Mouse (Mus musculus) MN1 (cell line): ENCODE results near the gene Sox1.

Source experiments
- DNase-seq: peaks from one replicate; pipeline ENCODE4 v3.0.0-alpha.2; 2016; ENCODE audit warnings: low spot score

The Sox1 gene

DNA sequence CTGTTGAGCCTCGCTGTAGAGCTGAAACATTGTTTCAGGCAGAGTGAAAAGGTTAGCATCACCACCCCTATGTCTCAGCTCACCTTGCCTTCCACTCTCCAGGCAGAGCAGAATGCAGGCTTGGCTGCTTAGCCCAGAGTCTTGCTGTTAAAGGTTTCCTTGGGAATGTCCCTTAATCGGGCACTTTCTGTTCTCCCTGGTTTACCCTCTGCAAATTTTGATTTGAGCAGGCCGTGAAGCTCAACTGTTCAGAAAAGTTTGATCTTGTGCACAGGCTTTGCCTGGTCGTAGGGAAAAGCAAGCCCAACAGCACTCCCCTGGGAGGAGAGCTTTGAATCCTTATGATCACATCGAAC is 6.0 kb upstream of the Sox1 start:
- no peak for DNase-seq

- DNase-seq, result no peak
Observed at GRCm38 (mm10) chr8:12389801-12390639, 5.1 kb upstream of the Sox1 start.

GRCm38 (mm10) chr8:12390640-12391365 is 4.3 kb upstream of the Sox1 start:
- no peak for DNase-seq

DNA sequence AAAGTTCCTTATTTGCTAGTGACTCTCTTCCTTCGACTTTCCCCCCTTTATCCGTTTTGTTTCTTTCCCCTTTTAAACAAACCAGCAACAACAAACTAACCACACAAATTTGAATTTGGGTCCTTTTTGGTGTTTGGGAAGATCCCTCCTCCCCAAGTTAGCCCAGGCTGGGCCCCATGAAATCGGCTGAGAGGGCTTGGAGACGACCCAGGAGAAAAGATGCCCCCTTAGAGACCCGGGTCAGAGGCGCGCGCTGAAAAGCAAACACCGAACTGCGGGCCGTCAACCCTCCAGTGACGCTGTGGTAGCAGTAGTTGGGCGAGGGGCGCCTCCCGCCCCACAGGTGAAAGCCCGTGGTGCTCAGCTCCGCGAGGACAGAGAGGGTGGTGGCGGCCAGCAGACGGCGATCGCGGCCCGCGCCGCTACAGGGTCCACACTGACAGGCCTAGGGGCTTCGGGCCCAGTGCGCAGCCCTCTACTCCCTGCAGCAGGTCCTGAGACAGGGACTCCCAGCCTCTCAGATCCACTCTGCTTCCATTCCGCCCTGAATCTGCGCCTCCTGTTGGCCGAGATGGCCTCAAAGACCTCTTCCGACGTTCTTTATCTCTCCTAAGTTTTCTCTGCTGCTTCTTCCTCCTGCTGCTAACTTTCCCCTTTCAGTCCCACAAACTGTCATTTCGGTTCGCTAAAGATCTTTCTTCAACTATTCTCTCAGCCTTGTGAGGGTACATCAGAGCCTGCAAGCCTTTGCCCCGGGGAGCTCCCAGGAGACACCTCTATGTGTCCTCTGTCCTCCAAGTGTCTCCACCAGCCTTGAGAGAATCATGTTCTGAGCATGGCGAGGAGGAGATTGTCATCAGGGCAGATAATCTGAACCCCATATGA is 3.5 kb upstream of the Sox1 start:
- no peak for DNase-seq

- DNase-seq, result no peak
Observed at GRCm38 (mm10) chr8:12392801-12393200, 2.3 kb upstream of the Sox1 start.

GRCm38 (mm10) chr8:12394385-12395000 is 602 bp upstream of the Sox1 start:
- DNase-seq, result no peak

GRCm38 (mm10) chr8:12396501-12397345 is 1.6 kb downstream of the Sox1 start:
- DNase-seq, result no peak

DNA sequence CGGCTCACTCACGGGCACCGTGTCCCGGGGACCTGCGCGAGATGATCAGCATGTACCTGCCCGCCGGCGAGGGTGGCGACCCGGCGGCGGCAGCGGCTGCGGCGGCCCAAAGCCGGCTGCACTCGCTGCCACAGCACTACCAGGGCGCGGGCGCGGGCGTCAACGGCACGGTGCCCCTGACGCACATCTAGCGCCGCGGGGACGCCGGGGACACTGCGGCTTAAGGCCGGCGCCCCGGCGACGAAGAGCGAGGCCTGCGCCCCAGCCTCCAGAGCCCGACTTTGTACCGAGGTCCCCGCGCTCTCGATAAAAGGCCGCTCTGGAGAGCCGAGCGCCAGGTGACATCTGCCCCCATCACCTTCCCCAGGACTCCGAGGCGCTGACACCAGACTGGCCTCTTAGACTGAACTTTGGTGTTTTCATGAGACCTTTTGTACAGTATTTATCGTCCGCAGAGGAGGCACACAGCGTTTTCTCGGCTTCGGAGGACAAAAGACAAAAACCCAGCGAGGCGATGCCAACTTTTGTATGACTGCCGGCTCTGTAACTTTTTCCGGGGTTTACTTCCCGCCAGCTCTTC is 2.3 kb downstream of the Sox1 start:
- no peak for DNase-seq

- DNase-seq, result no peak
Observed at GRCm38 (mm10) chr8:12398011-12398945, 3.2 kb downstream of the Sox1 start.

DNA sequence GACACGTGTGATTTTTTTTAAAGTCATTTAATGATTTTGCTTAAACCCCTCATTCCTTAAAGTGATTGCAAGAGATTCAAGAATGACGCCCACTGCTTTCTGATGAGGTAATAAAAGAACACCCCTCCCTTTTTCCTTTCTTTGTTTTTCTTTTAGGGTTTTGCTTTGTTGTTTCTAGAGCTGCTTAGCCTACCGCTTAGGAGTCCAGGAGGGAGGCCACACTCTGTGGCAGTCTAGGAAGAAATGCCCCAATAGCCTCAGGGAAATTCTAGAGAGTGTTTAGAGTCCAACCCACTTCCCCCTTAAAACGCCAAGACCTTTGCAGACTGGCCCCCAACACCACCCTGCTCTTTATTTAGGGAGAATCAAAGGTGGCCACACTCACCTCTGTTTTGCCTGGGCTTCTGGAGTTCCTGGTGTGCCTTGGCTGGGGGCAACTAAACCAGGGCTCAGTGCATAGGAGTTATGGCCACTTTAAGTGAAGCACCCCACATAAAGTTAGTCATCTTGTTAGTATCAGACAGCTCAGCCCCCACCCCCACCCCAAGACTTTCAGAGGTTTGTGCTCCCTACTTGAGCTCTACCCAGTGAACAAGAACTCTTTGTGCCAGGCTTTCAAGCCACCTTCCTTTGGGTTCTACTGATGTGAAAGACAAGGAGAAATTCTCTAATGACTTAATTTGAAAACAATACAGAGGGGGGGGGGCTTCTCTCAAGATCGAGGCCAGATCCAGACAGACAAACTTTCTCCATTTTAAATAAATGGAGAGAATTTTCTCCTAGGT is 4.5 kb downstream of the Sox1 start:
- DNase-seq, result no peak

DNA sequence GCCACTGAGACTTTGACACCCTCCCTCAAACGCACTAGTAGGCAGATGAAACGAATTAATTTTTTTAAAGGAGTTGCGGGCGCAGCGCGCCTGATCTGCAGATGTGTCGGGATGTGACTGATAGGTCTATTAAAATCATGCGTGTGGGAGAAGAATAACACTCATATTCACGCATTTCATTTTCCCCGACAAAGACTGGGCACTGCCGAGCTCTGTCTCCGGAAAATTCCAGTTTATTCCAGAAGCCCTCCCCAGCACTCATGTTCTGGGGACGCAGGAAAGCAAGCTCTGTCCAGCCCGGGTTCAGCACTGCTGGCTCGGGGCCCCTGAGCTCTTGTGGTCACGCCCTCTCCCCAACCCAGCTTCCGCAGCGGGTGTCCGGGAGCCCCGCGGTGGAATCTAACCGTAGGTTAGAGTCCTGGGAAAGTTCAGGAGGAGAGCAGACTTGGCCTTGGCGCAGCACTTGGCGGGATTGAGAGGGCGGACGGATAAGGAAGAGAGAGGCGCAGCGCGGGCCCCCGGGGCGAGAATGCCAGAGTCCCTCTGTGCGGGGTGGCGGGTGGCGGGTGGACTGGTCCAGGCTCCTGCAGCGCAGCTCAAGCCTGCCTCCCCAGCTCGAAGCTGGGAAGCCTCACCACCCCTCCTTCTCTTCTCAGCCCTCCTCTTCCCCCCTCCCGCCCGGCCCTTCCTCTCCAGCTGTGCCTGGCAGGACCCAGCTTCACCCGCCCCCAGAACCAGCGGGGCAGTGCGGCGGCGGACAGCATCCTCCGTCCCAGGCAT is 5.7 kb downstream of the Sox1 start:
- no peak for DNase-seq

- no peak for DNase-seq
Observed at GRCm38 (mm10) chr8:12401391-12402270, 6.5 kb downstream of the Sox1 start.

DNA sequence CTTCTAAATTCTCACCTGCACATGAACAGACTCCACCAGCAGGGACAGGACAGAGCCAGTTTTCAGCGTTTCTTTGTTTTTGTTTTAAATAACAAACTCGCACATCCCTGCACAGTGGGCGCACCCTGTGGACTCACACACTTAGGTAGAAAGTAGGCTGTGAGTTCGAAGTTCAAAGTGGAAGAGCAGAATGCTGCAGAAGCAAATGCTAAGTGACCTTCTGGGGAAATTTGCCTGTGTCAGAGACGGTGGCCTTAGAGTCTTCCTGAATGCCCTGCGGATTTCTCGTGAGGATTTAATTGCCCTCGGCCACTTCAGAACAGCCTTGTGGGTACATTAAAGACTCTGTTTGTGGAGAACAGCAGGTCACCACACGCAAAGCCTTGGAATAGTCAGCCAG is 7.6 kb downstream of the Sox1 start:
- no peak for DNase-seq

DNA sequence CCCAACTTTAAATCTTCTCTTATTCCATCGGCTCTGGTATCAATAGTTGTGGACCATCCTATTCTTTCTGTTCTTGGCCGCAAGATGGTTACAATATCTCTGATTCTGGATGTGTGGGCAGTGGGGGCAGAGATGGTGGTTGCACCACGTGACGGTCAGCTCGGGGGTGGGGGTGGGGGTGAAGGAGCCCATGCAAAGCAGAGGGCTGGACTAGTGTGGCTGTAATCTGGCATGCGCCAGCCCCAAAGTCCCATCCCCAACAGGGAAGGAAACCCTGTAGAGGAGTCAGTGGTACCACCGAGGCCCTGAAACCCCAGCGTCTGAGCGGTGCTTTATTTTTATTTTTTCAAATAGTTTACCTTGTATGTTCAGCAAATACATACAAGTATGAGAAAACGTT is 12.9 kb downstream of the Sox1 start:
- DNase-seq, result no peak

DNA sequence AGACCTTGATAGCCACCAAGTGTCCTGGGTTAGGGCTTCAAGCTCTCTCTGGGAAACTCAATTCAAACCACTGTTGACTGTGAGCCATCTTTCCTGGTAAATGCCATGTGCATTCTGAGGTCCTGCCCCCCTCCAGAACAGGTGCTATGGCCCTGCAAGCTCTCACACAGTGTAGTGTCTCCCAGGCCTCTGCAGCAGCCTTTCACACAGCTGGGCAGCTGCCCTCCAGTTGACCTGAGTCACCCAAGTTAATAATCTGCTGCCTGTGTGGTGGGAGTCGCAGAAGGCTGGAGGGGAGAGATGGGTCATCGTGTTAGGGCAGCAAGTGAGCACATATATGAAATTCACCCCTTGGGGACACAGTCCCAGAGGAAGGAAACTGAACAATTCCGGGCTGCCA is 14.9 kb downstream of the Sox1 start:
- no peak for DNase-seq

GRCm38 (mm10) chr8:12417056-12417455 is 22.0 kb downstream of the Sox1 start:
- no peak for DNase-seq

GRCm38 (mm10) chr8:12420537-12420936 is 25.4 kb downstream of the Sox1 start:
- DNase-seq, result no peak
